Mouse (Mus musculus) liver, embryonic 13.5 days (tissue): Measurements from ENCODE around the gene Msmp. TPM values are rescaled to one million over a fixed set of nuclear protein-coding genes. Genes with fewer than 3 reads are reported as not detected.
"Not testable (repeated sequence)": the region's sequence is repeated elsewhere in the genome, so short reads cannot be mapped to it uniquely, and the experiment has no call there.

Source experiments
- ATAC-seq: fragments of 200-750 bp; cut with Nextera tagmentation; 2 replicates; pipeline ENCODE4 v1.8.0; 2017; ENCODE audit warnings: low read depth, mild to moderate bottlenecking, moderate number of reproducible peaks, moderate library complexity
- DNase-seq: peaks from one replicate; pipeline ENCODE4 v3.0.0; 2022
- H3K27ac ChIP-seq: fragments of 300-500 bp; sonication (generic); 2 replicates; pipeline ENCODE4 v1.5.1; 2015; ENCODE audit warnings: moderate library complexity, mild to moderate bottlenecking, inconsistent platforms
- H3K27me3 ChIP-seq: fragments of 300-500 bp; sonication (generic); 2 replicates; pipeline ENCODE4 v1.6.1; 2015; ENCODE audit warnings: mild to moderate bottlenecking, inconsistent platforms
- H3K36me3 ChIP-seq: fragments of 300-500 bp; sonication (generic); 2 replicates; pipeline ENCODE4 v1.6.1; 2015; ENCODE audit warnings: mild to moderate bottlenecking, inconsistent platforms
- H3K4me1 ChIP-seq: fragments of 300-500 bp; sonication (generic); replicated peaks from 2 replicates; pipeline ENCODE4 v1.6.1; 2015; ENCODE audit warnings: inconsistent platforms
- H3K4me2 ChIP-seq: fragments of 300-500 bp; sonication (generic); 2 replicates; pipeline ENCODE4 v1.6.1; 2015; ENCODE audit warnings: inconsistent platforms, mild to moderate bottlenecking, moderate library complexity
- H3K4me3 ChIP-seq: fragments of 300-500 bp; sonication (generic); replicated peaks from 2 replicates; pipeline ENCODE4 v1.5.1; 2015; ENCODE audit warnings: mild to moderate bottlenecking, inconsistent platforms
- H3K9ac ChIP-seq: fragments of 300-500 bp; sonication (generic); 2 replicates; pipeline ENCODE4 v1.6.1; 2015; ENCODE audit warnings: mild to moderate bottlenecking, inconsistent platforms
- H3K9me3 ChIP-seq: fragments of 300-500 bp; sonication (generic); replicated peaks from 2 replicates; pipeline ENCODE4 v1.6.1; 2016; ENCODE audit warnings: inconsistent platforms
- WGBS: fragments of 180-500 bp; shearing (Covaris S2); methylation state at CpG from one replicate; pipeline ENCODE4 v1.1.7; 2015; ENCODE audit not compliant: insufficient replicate concordance; 5-methylcytosine and 5-hydroxymethylcytosine counted together
- polyA plus RNA-seq: library from polyadenylated mRNA; unstranded; fragments of >200 nt; fragmentation: Nextera tagmentation; extraction: Ambion mirVana; gene quantifications from 2 replicates; pipeline ENCODE4 v1.2.1, GENCODE M21; 2015

The Msmp gene
- polyA plus RNA-seq, 1 experiment from 2014 or later = not detected

GRCm38 (mm10) chr4:43613060-43613730 is 28.9 kb upstream of the Msmp start:
- H3K4me1 ChIP-seq = peaks cover 27% of the 10 kb centered on the region
- H3K36me3 ChIP-seq = no peaks in the 10 kb centered on the region
- H3K9ac ChIP-seq = peak overlapping the region; percentile 41; the same call in 1 of the 2 replicates
- peak overlapping the region; percentile 54 for H3K4me2 ChIP-seq
- ATAC-seq = peak; percentile 81
- no peaks in the 10 kb centered on the region for H3K27me3 ChIP-seq
- no peak for DNase-seq
- H3K9me3 ChIP-seq = no peaks in the 10 kb centered on the region
- no peak overlapping the region for H3K4me3 ChIP-seq
- peak overlapping the region; percentile 75 for H3K27ac ChIP-seq
- WGBS = 32% methylated on average over 3 of the region's 3 CpGs

GRCm38 (mm10) chr4:43612534-43612933 is 28.2 kb upstream of the Msmp start:
- H3K27me3 ChIP-seq = no peaks in the 10 kb centered on the region
- no peak for DNase-seq
- ATAC-seq = peak; percentile 87
- no peak overlapping the region; the same call in 1 of the 2 replicates for H3K4me3 ChIP-seq
- H3K9me3 ChIP-seq = no peaks in the 10 kb centered on the region
- peak overlapping the region; percentile 54 for H3K4me2 ChIP-seq
- peak overlapping the region; percentile 42; the same call in 1 of the 2 replicates for H3K9ac ChIP-seq
- peaks cover 30% of the 10 kb centered on the region for H3K4me1 ChIP-seq
- 10% methylated on average over 10 of the region's 10 CpGs for WGBS
- H3K27ac ChIP-seq = peak overlapping the region; percentile 75
- H3K36me3 ChIP-seq = no peaks in the 10 kb centered on the region

- H3K27me3 ChIP-seq = no peaks in the 10 kb centered on the region
- H3K9ac ChIP-seq = peak overlapping the region; percentile 62
- peak; percentile 98 for ATAC-seq
- DNase-seq = peak; percentile 75
- H3K9me3 ChIP-seq = no peaks in the 10 kb centered on the region
- peak overlapping the region; percentile 64 for H3K4me2 ChIP-seq
- peaks cover 67% of the 10 kb centered on the region for H3K4me1 ChIP-seq
- H3K27ac ChIP-seq = peak overlapping the region; percentile 92
- peak overlapping the region; percentile 25 for H3K4me3 ChIP-seq
- 34% methylated on average over 9 of the region's 9 CpGs for WGBS
- H3K36me3 ChIP-seq = no peaks in the 10 kb centered on the region
These were observed 20.7 kb upstream of the Msmp start for GRCm38 (mm10) chr4:43604751-43605685.

GRCm38 (mm10) chr4:43604099-43604498 is 19.8 kb upstream of the Msmp start:
- Histone ChIP-seq H3K27me3 (no peaks in the 10 kb centered on the region), H3K36me3 (no peaks in the 10 kb centered on the region), H3K9me3 (no peaks in the 10 kb centered on the region), H3K4me2 (no peak overlapping the region; the same call in 1 of the 2 replicates), H3K4me3 (no peak overlapping the region), H3K9ac (no peak overlapping the region), H3K27ac (peak overlapping the region; percentile 92), H3K4me1 (peaks cover 76% of the 10 kb centered on the region)
- DNase-seq = no peak
- 55% methylated on average over 3 of the region's 3 CpGs for WGBS
- ATAC-seq = no peak

- H3K4me3 ChIP-seq = no peak overlapping the region
- ATAC-seq (no peak), DNase-seq (no peak)
- H3K4me2 ChIP-seq = peak overlapping the region; percentile 39
- 44% methylated on average over 9 of the region's 9 CpGs for WGBS
- peak overlapping the region; percentile 82 for H3K27ac ChIP-seq
- H3K9me3 ChIP-seq = no peaks in the 10 kb centered on the region
- peaks cover 90% of the 10 kb centered on the region for H3K4me1 ChIP-seq
- H3K9ac ChIP-seq = peak overlapping the region; percentile 57
- no peaks in the 10 kb centered on the region for H3K36me3 ChIP-seq
- no peaks in the 10 kb centered on the region for H3K27me3 ChIP-seq
These were observed 16.1 kb upstream of the Msmp start for GRCm38 (mm10) chr4:43600195-43600934.

- WGBS = 46% methylated on average over 7 of the region's 7 CpGs
- no peaks in the 10 kb centered on the region for H3K9me3 ChIP-seq
- H3K4me3 ChIP-seq = no peak overlapping the region
- ATAC-seq (peak; percentile 67), DNase-seq (no peak)
- H3K36me3 ChIP-seq = no peaks in the 10 kb centered on the region
- H3K27ac ChIP-seq = peak overlapping the region; percentile 96
- peaks cover 75% of the 10 kb centered on the region for H3K4me1 ChIP-seq
- peak overlapping the region; percentile 35 for H3K4me2 ChIP-seq
- H3K27me3 ChIP-seq = no peaks in the 10 kb centered on the region
- H3K9ac ChIP-seq = peak overlapping the region; percentile 67
These were observed 14.5 kb upstream of the Msmp start for GRCm38 (mm10) chr4:43598650-43599380.

- H3K4me3 ChIP-seq = no peak overlapping the region
- H3K36me3 ChIP-seq = no peaks in the 10 kb centered on the region
- ATAC-seq (peak; percentile 97), DNase-seq (peak; percentile 70)
- peak overlapping the region; percentile 96 for H3K27ac ChIP-seq
- peaks cover 69% of the 10 kb centered on the region for H3K4me1 ChIP-seq
- H3K27me3 ChIP-seq = no peaks in the 10 kb centered on the region
- no peaks in the 10 kb centered on the region for H3K9me3 ChIP-seq
- WGBS = 22% methylated on average over 4 of the region's 4 CpGs
- peak overlapping the region; percentile 67; the same call in 1 of the 2 replicates for H3K9ac ChIP-seq
- H3K4me2 ChIP-seq = peak overlapping the region; percentile 35
These were observed 13.9 kb upstream of the Msmp start for GRCm38 (mm10) chr4:43598200-43598599.

GRCm38 (mm10) chr4:43596597-43596996 is 12.3 kb upstream of the Msmp start:
- not testable (repeated sequence) for ATAC-seq, DNase-seq, H3K4me2 ChIP-seq, H3K27me3 ChIP-seq, H3K36me3 ChIP-seq, H3K9me3 ChIP-seq, H3K4me3 ChIP-seq
- peaks cover 64% of the 10 kb centered on the region for H3K4me1 ChIP-seq
- peak overlapping the region; percentile 8; the same call in 1 of the 2 replicates for H3K9ac ChIP-seq
- peak overlapping the region; percentile 96; the same call in 1 of the 2 replicates for H3K27ac ChIP-seq
- WGBS = 77% methylated on average over 2 of the region's 2 CpGs

GRCm38 (mm10) chr4:43593453-43593852 is 9.2 kb upstream of the Msmp start:
- H3K27me3 ChIP-seq = 0 out of 2 replicates have a peak, but pooled peaks cover 2% of the 10 kb centered on the region
- H3K4me2 ChIP-seq = no peak overlapping the region
- H3K4me1 ChIP-seq = peaks cover 57% of the 10 kb centered on the region
- DNase-seq (no peak), ATAC-seq (no peak)
- no peak overlapping the region for H3K27ac ChIP-seq
- 58% methylated on average over 3 of the region's 3 CpGs for WGBS
- no peak overlapping the region for H3K4me3 ChIP-seq
- H3K9ac ChIP-seq = no peak overlapping the region
- no peaks in the 10 kb centered on the region for H3K36me3 ChIP-seq
- no peaks in the 10 kb centered on the region for H3K9me3 ChIP-seq

GRCm38 (mm10) chr4:43591961-43592360 is 7.7 kb upstream of the Msmp start:
- H3K9ac ChIP-seq = no peak overlapping the region
- DNase-seq (no peak), ATAC-seq (no peak)

More at GRCm38 (mm10) chr4:43591961-43592360, 7.7 kb upstream of the Msmp start:
- no peak overlapping the region for H3K4me2 ChIP-seq
- H3K36me3 ChIP-seq = no peaks in the 10 kb centered on the region
- WGBS = 67% methylated on average over 3 of the region's 3 CpGs
- H3K9me3 ChIP-seq = no peaks in the 10 kb centered on the region
- peaks cover 53% of the 10 kb centered on the region for H3K4me1 ChIP-seq
- H3K27me3 ChIP-seq = 0 out of 2 replicates have a peak, but pooled peaks cover 2% of the 10 kb centered on the region
- no peak overlapping the region for H3K4me3 ChIP-seq
- H3K27ac ChIP-seq = no peak overlapping the region
